Mouse (Mus musculus) ES-Bruce4 (cell line): ENCODE results near the gene Alg9.

Experiments
- CTCF ChIP-seq: IDR thresholded peaks from one replicate; pipeline ENCODE4 v1.8.1; 2011; ENCODE audit warnings: low read depth, low read length
- EP300 ChIP-seq: IDR thresholded peaks from 2 replicates; pipeline ENCODE4 v1.6.1; 2011; ENCODE audit warnings: low read depth, low read length; ENCODE audit not compliant: insufficient read depth
- POLR2A ChIP-seq: IDR thresholded peaks from one replicate; pipeline ENCODE4 v1.8.1; 2011; ENCODE audit warnings: low read length; ENCODE audit not compliant: insufficient read depth

GRCm38 (mm10) chr9:50868182-50868581, 93.4 kb downstream of the Alg9 start:
- TF ChIP-seq POLR2A (no peak), CTCF (no peak), EP300 (no peak)
